12 mouse cellular contexts compared by ENCODE assay signal in the genomic region with DNA sequence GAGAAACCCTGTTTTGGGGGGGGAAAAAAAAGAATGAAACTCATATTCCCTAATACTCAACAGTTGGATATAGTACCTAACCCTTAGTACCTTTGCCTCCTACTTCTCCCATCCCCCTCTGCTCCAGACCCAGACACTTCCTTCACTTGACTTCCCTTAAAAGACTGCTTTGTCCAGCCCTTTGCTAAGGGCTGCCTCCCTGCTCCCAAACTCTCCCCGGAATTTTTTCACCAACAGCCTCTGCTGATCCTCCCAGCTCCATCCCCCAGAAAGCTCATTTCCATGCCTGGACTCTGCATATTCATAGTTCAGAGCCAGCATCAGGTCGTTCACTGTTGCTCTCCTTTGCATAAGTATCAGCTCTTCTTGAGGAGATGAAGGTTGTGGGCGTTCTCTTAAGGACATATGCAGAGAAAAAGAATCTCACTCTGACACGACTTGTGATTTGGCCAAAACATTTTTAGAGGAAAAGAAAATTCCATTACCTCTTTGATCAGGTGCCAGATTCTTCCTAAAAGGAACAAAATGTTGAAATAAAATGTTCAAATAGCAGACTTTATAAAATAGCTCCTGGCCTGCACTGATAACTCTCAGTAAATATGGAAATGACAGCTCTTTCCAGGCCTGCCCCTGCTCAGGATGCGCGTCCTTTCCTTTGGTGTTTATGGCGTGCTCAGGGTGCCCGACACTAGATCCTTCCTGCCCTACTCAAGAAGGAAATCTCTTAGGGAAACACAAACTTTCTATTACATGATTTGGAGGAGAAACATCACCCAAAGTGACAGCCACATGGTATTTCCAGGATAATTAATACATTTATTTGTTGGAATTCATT.
DNase-seq lines count a peak whose midpoint lies in the region; ATAC-seq and TF ChIP-seq lines count a peak whose summit lies in the region.
"Had no signal": no experiment of that assay in that cellular context is flagged by ENCODE, and none has a peak within 500 bp of the region (broad histone marks: within the 10 kb centered on the region; RNA-seq: fewer than 3 reads in every experiment).

No protein-coding gene starts in this region.

- no peak for DNase-seq in hindbrain, postnatal 0 days (ENCODE audit: low spot score)
- DNase-seq in R1 (ENCODE audit: low read depth, low spot score), result peak; percentile 71
- peak; percentile 16 for DNase-seq in adrenal gland, postnatal 14 days
- peak; percentile 18 to 39 for DNase-seq in kidney, postnatal 4 days
- DNase-seq in testis, postnatal 14 days (ENCODE audit: low spot score), result no peak
- DNase-seq in spleen, postnatal 36 days (ENCODE audit: low spot score in 2 of 2), result no peak
- no peak for DNase-seq in embryo, embryonic 11 days
- DNase-seq: cerebellum, adult 9-11 months; thymus, postnatal 4 days had no signal

- H3K27ac ChIP-seq in hindbrain, embryonic 15.5 days (replicated peaks), result peak overlapping the region; percentile 38; the same call in 1 of the 2 replicates
- no peak overlapping the region for H3K27ac ChIP-seq in hindbrain, postnatal 0 days

- H3K4me3 ChIP-seq in hindbrain, embryonic 15.5 days, result no peak overlapping the region
- H3K4me3 ChIP-seq in hindbrain, postnatal 0 days (ENCODE audit: low read length), result no peak overlapping the region

- no peak overlapping the region for H3K9ac ChIP-seq in hindbrain, embryonic 15.5 days
- no peak overlapping the region for H3K9ac ChIP-seq in hindbrain, postnatal 0 days (replicated peaks; ENCODE audit: low read length)

- H3K9me3 ChIP-seq in hindbrain, embryonic 15.5 days, result no peaks in the 10 kb centered on the region
- no peaks in the 10 kb centered on the region for H3K9me3 ChIP-seq in hindbrain, postnatal 0 days (ENCODE audit: low read length)

- no peaks in the 10 kb centered on the region for H3K27me3 ChIP-seq in hindbrain, embryonic 15.5 days
- no peaks in the 10 kb centered on the region for H3K27me3 ChIP-seq in hindbrain, postnatal 0 days (ENCODE audit: insufficient read depth, low read length)

- ATAC-seq in hindbrain, embryonic 15.5 days (ENCODE audit: low FRiP score, low read depth), result no peak
- ATAC-seq in hindbrain, postnatal 0 days, result no peak
- ATAC-seq: activated CD4-positive, CD25-positive, alpha-beta regulatory T cell, adult 4 months; midbrain, embryonic 16.5 days had no signal

- no peaks in the 10 kb centered on the region for H3K36me3 ChIP-seq in hindbrain, embryonic 15.5 days
- H3K36me3 ChIP-seq in hindbrain, postnatal 0 days (ENCODE audit: insufficient read depth, low read length), result no peaks in the 10 kb centered on the region

- TF ChIP-seq CTCF in hindbrain, postnatal 0 days (IDR thresholded peaks at IDR 0.05; ENCODE audit: low read depth), result no peak

- H3K4me2 ChIP-seq in hindbrain, embryonic 15.5 days, result no peak overlapping the region
- H3K4me2 ChIP-seq in hindbrain, postnatal 0 days (ENCODE audit: low read depth, low read length), result no peak overlapping the region

- WGBS in hindbrain, embryonic 15.5 days, result 52% methylated on average over 8 of the region's 8 CpGs
- WGBS in hindbrain, postnatal 0 days, result 60% methylated on average over 8 of the region's 8 CpGs

- H3K4me1 ChIP-seq in hindbrain, embryonic 15.5 days (replicated peaks), result peaks cover 27% of the 10 kb centered on the region
- H3K4me1 ChIP-seq in hindbrain, postnatal 0 days (ENCODE audit: insufficient read depth, low read length), result 0 out of 2 replicates have a peak, but pooled peaks cover 3% of the 10 kb centered on the region

Comparison
In these comparisons a context has a peak if more than half of its experiments do, and no peak if none do; other contexts are left out.
1. DNase-seq: peak in R1 (single experiment), adrenal gland, postnatal 14 days (single experiment) and kidney, postnatal 4 days (2 of 2); none in hindbrain, postnatal 0 days (single experiment), testis, postnatal 14 days (single experiment), spleen, postnatal 36 days (0 of 2) and embryo, embryonic 11 days (single experiment).